Mouse (Mus musculus) layer of hippocampus, adult 8-10 months (tissue): ENCODE measurements around the gene Fscn3. TPM values are rescaled to one million over a fixed set of nuclear protein-coding genes. Genes with fewer than 3 reads are reported as not detected.

Source experiments
- DNase-seq, 2 experiments: peaks; one replicate each; pipeline ENCODE4 v3.0.0; 2022; ENCODE audit warnings: low spot score in 2 of 2
- total RNA-seq, 4 experiments: library from RNA; stranded (reverse); gene quantifications; 2 replicates each; pipeline ENCODE4 v1.2.4; 2022

Gene Fscn3
- total RNA-seq, 4 experiments from 2014 or later = not detected

GRCm38 (mm10) chr6:28425019-28425418, 2.6 kb upstream of the Fscn3 start:
- no peak for DNase-seq

- DNase-seq = no peak
Measured at GRCm38 (mm10) chr6:28428290-28428689, 701 bp downstream of the Fscn3 start, which contains the start of gene Gcc1. Gene Gcc1 (minus strand): TSS chr6:28428390.

GRCm38 (mm10) chr6:28429870-28430269, 2.3 kb downstream of the Fscn3 start:
- DNase-seq = no peak

GRCm38 (mm10) chr6:28430795-28431537, 3.4 kb downstream of the Fscn3 start:
- DNase-seq = no peak

- no peak for DNase-seq
Measured at GRCm38 (mm10) chr6:28431538-28431855, 3.9 kb downstream of the Fscn3 start.

- DNase-seq = no peak
Measured at GRCm38 (mm10) chr6:28447937-28448336, 20.3 kb downstream of the Fscn3 start.

GRCm38 (mm10) chr6:28449253-28449652, 21.7 kb downstream of the Fscn3 start, which contains the start of gene Pax4:
Gene Pax4 (minus strand): TSS chr6:28449353.
- DNase-seq = no peak

- no peak for DNase-seq
Measured at GRCm38 (mm10) chr6:28450481-28450880, 22.9 kb downstream of the Fscn3 start.

- DNase-seq = no peak
Measured at GRCm38 (mm10) chr6:28450977-28451376, 23.4 kb downstream of the Fscn3 start.

- DNase-seq = no peak
Measured at GRCm38 (mm10) chr6:28459221-28459668, 31.7 kb downstream of the Fscn3 start.

GRCm38 (mm10) chr6:28460534-28460933, 32.9 kb downstream of the Fscn3 start:
- peak in 1 of 2 experiments; percentile 60 for DNase-seq

GRCm38 (mm10) chr6:28464630-28465029, 37.0 kb downstream of the Fscn3 start:
- no peak for DNase-seq

- no peak for DNase-seq
Measured at GRCm38 (mm10) chr6:28470017-28470602, 42.5 kb downstream of the Fscn3 start.

GRCm38 (mm10) chr6:28470621-28471020, 43.0 kb downstream of the Fscn3 start:
- no peak for DNase-seq

- DNase-seq = no peak
Measured at GRCm38 (mm10) chr6:28471284-28472035, 43.9 kb downstream of the Fscn3 start.

GRCm38 (mm10) chr6:28474211-28474610, 46.6 kb downstream of the Fscn3 start:
- no peak for DNase-seq

- DNase-seq = no peak
Measured at GRCm38 (mm10) chr6:28474839-28475238, 47.2 kb downstream of the Fscn3 start, which contains the start of gene Snd1. Gene Snd1 (plus strand): TSS chr6:28475139.

GRCm38 (mm10) chr6:28479865-28480751, 52.5 kb downstream of the Fscn3 start:
- DNase-seq = peak; percentile 99 to 100

- no peak for DNase-seq
Measured at GRCm38 (mm10) chr6:28480752-28481492, 53.3 kb downstream of the Fscn3 start.

GRCm38 (mm10) chr6:28482711-28483315, 55.2 kb downstream of the Fscn3 start:
- no peak for DNase-seq
